Mouse (Mus musculus) liver, embryonic 14.5 days (tissue): Measurements from ENCODE around the gene Abtb2. TPM values are rescaled to one million over a fixed set of nuclear protein-coding genes. Genes with fewer than 3 reads are reported as not detected.

ENCODE experiments used
- ATAC-seq: fragments of 200-750 bp; cut with Nextera tagmentation; 2 replicates; pipeline ENCODE4 v1.8.0; 2017; ENCODE audit warnings: moderate number of reproducible peaks, mild to moderate bottlenecking, moderate library complexity; ENCODE audit not compliant: insufficient read depth
- DNase-seq, 3 experiments: peaks; one replicate each; pipeline ENCODE4 v3.0.0-alpha.2; 2012 to 2013; ENCODE audit warnings: low read depth in 3 of 3, low spot score in 3 of 3
- H3K27ac ChIP-seq: fragments of 300-500 bp; sonication (generic); 2 replicates; pipeline ENCODE4 v1.5.1; 2014; ENCODE audit warnings: moderate library complexity, mild to moderate bottlenecking, control low read depth, inconsistent platforms
- H3K27me3 ChIP-seq: fragments of 300-500 bp; sonication (generic); 2 replicates; pipeline ENCODE4 v1.6.1; 2014; ENCODE audit warnings: mild to moderate bottlenecking, low read length, moderate library complexity; ENCODE audit not compliant: control insufficient read depth, insufficient read depth
- H3K36me3 ChIP-seq: fragments of 300-500 bp; sonication (generic); replicated peaks from 2 replicates; pipeline ENCODE4 v1.6.1; 2014; ENCODE audit warnings: low read depth; ENCODE audit not compliant: control insufficient read depth, insufficient read depth
- H3K4me1 ChIP-seq, 2 experiments: fragments of 200-500 bp in 1 of 2; fragments of 300-500 bp in 1 of 2; sonication (generic) in 1 of 2; replicated peaks; 2 replicates each; pipeline ENCODE4 v1.6.1; 2012 to 2014; ENCODE audit warnings: antibody characterized with exemption in 1 of 2, inconsistent platforms in 1 of 2, low read length in 1 of 2; ENCODE audit not compliant: control insufficient read depth in 2 of 2, insufficient read depth in 2 of 2
- H3K4me2 ChIP-seq: fragments of 300-500 bp; sonication (generic); 2 replicates; pipeline ENCODE4 v1.6.1; 2014; ENCODE audit warnings: low read depth, mild to moderate bottlenecking, control low read depth, moderate library complexity
- H3K4me3 ChIP-seq, 2 experiments: fragments of 200-500 bp in 1 of 2; fragments of 300-500 bp in 1 of 2; sonication (generic) in 1 of 2; 2 replicates each; pipeline ENCODE4 v1.5.1; 2012 to 2014; ENCODE audit warnings: low read depth in 2 of 2, low read length in 2 of 2, mild to moderate bottlenecking in 2 of 2, control low read depth in 1 of 2, inconsistent platforms in 1 of 2, moderate library complexity in 1 of 2; ENCODE audit not compliant: insufficient read depth in 1 of 2
- H3K9ac ChIP-seq: fragments of 300-500 bp; sonication (generic); replicated peaks from 2 replicates; pipeline ENCODE4 v1.6.1; 2014; ENCODE audit warnings: mild to moderate bottlenecking, control low read depth, moderate library complexity
- H3K9me3 ChIP-seq: fragments of 300-500 bp; sonication (generic); 2 replicates; pipeline ENCODE4 v1.6.1; 2016; ENCODE audit warnings: low read length, mixed read lengths; ENCODE audit not compliant: control insufficient read depth
- CTCF ChIP-seq: IDR thresholded peaks from 2 replicates; pipeline ENCODE4 v1.5.1; 2016; ENCODE audit warnings: antibody characterized with exemption, low read depth, control low read depth
- EP300 ChIP-seq: IDR thresholded peaks from 2 replicates; pipeline ENCODE4 v1.6.1; 2016; ENCODE audit warnings: antibody characterized with exemption, low read depth
- WGBS: fragments of 180-500 bp; shearing (Covaris S2); extraction: QIAGEN DNeasy Blood & Tissue Kit; methylation state at CpG from one replicate; pipeline ENCODE4 v1.1.7; 2014; ENCODE audit not compliant: insufficient replicate concordance; 5-methylcytosine and 5-hydroxymethylcytosine counted together
- polyA plus RNA-seq, 2 experiments: library from polyadenylated mRNA; depleted of rRNA in 1 of 2; stranded (reverse) in 1 of 2; unstranded in 1 of 2; fragments of >200 nt; fragmentation: Nextera tagmentation in 1 of 2; extraction: Ambion mirVana in 1 of 2; gene quantifications; 2 replicates each; pipeline versions ENCODE4 v1.2.1 to v1.2.3; 2012 to 2014

Gene Abtb2
- polyA plus RNA-seq, 2 experiments = 1.2 to 1.7 TPM

DNA sequence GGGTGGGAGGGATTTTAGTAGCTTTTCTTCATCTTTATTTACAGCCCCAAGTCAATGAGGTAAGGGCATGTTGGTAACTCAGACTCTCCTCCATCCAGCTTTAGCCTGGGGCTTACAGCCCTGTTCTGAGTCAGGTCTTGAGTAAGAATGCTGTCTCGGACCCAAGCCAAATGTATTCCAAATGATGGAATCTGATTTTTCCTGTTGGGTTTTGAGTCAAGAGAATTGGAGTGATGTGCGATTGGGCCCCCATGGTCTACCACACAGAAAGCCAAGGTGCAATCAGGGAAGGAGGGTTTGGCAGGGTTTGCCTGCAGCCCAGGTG, 66.8 kb downstream of the Abtb2 start:
- DNase-seq (no peak), ATAC-seq (no peak)
- H3K36me3 ChIP-seq = no peaks in the 10 kb centered on the region
- no peak overlapping the region for H3K9ac ChIP-seq
- TF ChIP-seq EP300 (no peak), CTCF (no peak)
- H3K4me1 ChIP-seq = peaks cover 0 to 10% of the 10 kb centered on the region in 2 experiments; a peak in 1 of 4 replicates
- H3K4me2 ChIP-seq = no peak overlapping the region
- H3K9me3 ChIP-seq = no peaks in the 10 kb centered on the region
- H3K27ac ChIP-seq = no peak overlapping the region
- H3K4me3 ChIP-seq = no peak overlapping the region
- 54% methylated on average over 2 of the region's 2 CpGs for WGBS
- H3K27me3 ChIP-seq = no peaks in the 10 kb centered on the region

DNA sequence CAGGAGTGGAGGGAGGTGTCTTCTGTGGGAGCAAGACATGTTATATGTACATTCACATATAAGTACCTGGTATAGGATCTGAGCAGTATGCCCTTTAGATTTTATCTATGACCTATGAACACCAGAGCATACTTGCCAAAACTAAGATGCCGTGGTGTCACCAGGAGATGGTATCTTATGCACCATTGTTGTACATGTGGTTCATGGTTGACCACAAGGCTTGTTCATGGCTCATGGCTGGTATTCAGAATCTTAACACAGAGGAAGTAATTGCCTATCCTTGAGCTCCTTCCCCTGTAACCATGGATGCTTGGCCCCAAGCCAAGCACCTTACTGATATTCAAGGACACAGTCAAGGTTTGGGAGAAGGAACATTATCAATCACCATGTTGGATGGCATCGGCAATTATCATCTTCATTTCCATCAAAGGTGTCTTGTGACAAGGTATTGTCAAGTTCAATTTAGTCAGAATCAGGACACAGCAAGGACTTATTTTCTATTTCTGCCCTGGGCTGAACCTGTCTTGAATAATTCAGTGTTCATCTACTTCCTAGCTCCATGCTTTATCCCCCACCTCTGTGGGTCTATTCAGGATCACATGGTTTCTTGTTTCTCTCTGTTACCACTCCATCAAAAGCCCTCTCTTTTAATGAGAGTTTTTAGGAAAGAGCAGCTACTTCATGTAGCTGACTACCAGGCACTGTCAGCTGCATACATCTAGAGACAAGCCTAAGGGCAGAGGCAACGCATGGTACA, 69.8 kb downstream of the Abtb2 start:
- H3K27ac ChIP-seq = no peak overlapping the region
- H3K4me3 ChIP-seq = no peak overlapping the region
- DNase-seq = no peak
- H3K9ac ChIP-seq = no peak overlapping the region
- H3K36me3 ChIP-seq = no peaks in the 10 kb centered on the region
- H3K4me2 ChIP-seq = no peak overlapping the region
- TF ChIP-seq CTCF = no peak
- no peak for TF ChIP-seq EP300
- ATAC-seq = no peak
- peaks cover 0 to 10% of the 10 kb centered on the region in 2 experiments; a peak in 1 of 4 replicates for H3K4me1 ChIP-seq
- no peaks in the 10 kb centered on the region for H3K27me3 ChIP-seq
- H3K9me3 ChIP-seq = no peaks in the 10 kb centered on the region
- 58% methylated on average over 3 of the region's 3 CpGs for WGBS

DNA sequence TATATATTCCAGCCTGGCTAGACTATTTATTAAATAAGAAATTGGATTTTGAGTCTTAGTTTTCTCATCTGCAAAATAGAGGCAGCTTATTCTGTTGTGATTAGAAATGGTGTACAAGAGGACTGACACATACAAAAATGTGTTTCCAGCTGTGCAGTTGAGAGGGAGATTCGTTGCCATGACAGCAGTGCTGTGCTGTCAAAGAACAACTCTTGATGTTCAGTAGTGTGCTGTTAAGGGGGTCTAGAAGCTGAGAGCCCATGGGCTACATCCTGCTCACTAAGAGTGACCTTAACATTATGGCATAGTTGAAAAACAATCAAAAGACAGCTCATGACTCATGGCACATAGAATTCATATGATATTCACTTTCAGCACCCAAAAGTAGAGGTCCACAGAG, 71.3 kb downstream of the Abtb2 start:
- ATAC-seq = no peak
- DNase-seq = no peak
- H3K4me1 ChIP-seq = peaks cover 0 to 7% of the 10 kb centered on the region in 2 experiments; a peak in 1 of 4 replicates
- 45% methylated on average over 1 of the region's 1 CpGs for WGBS
- no peaks in the 10 kb centered on the region for H3K27me3 ChIP-seq
- H3K36me3 ChIP-seq = no peaks in the 10 kb centered on the region
- H3K4me2 ChIP-seq = no peak overlapping the region
- no peak overlapping the region for H3K4me3 ChIP-seq
- H3K9me3 ChIP-seq = no peaks in the 10 kb centered on the region
- TF ChIP-seq EP300 (no peak), CTCF (no peak)
- no peak overlapping the region for H3K9ac ChIP-seq
- H3K27ac ChIP-seq = no peak overlapping the region

DNA sequence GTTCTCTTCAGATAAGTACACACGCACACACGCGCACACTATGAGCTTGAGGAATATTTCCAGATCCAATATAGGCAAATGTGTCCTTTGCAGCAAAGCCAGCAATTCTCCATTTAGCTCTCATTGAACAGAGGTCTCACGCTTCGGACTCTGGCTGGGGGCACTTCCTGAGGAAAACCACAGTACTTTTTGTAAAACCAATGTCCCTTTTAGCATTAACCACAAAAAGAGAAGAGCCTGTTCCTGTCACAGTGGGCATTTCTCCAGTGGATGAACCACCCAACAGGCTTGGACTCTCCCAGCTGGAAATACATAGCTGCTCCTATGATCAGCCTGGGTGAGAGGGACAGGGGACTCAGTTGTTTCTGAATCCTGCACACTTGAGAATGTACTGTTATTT, 71.8 kb downstream of the Abtb2 start:
- Histone ChIP-seq H3K27ac (no peak overlapping the region), H3K9me3 (no peaks in the 10 kb centered on the region), H3K4me3 (no peak overlapping the region), H3K27me3 (no peaks in the 10 kb centered on the region), H3K36me3 (no peaks in the 10 kb centered on the region), H3K4me2 (no peak overlapping the region), H3K4me1 (peaks cover 0 to 6% of the 10 kb centered on the region in 2 experiments; a peak in 1 of 4 replicates), H3K9ac (no peak overlapping the region)
- WGBS = 32% methylated on average over 5 of the region's 5 CpGs
- DNase-seq (no peak), ATAC-seq (no peak)
- TF ChIP-seq CTCF = no peak
- no peak for TF ChIP-seq EP300

DNA sequence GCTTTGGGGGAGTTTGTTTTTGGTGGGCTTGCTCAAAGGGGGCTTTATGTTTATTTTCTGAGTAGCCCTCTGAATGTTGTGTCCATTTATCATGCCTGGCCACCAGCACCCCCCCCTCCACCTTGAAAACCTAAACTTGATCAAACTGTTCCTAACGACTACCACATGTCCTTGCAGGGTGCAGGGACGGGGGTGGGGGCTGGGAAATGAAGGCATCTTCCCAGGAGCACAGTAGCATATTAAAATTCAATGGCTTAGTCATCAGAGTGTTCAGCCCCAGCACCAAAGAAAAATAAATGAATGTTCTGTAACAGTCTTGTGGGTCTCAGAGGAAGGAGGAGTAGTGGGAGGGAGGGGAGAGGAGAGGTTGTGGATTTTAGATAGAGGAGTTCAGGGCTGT, 73.6 kb downstream of the Abtb2 start:
- Histone ChIP-seq H3K27ac (no peak overlapping the region), H3K4me1 (peaks cover 0 to 6% of the 10 kb centered on the region in 2 experiments; a peak in 1 of 4 replicates), H3K9ac (no peak overlapping the region), H3K36me3 (no peaks in the 10 kb centered on the region), H3K9me3 (no peaks in the 10 kb centered on the region), H3K4me2 (no peak overlapping the region), H3K27me3 (no peaks in the 10 kb centered on the region), H3K4me3 (no peak overlapping the region)
- no peak for DNase-seq
- no peak for TF ChIP-seq EP300
- TF ChIP-seq CTCF = no peak
- no peak for ATAC-seq
- 28% methylated on average over 2 of the region's 2 CpGs for WGBS
